Mouse (Mus musculus) adrenal gland, postnatal 0 days (tissue): ENCODE data around the gene Ftl1-ps1. TPM values are rescaled to one million over a fixed set of nuclear protein-coding genes. Genes with fewer than 3 reads are reported as not detected.

Experiments
- microRNA-seq: library from miRNA; unstranded; fragments of <30 nt; microRNA quantifications from one replicate; pipeline ENCODE4, GENCODE M21; 2016; ENCODE audit warnings: borderline replicate concordance; ENCODE audit not compliant: insufficient number of aligned reads
- polyA plus RNA-seq: library from polyadenylated mRNA; unstranded; fragments of >200 nt; fragmentation: Nextera tagmentation; extraction: Ambion mirVana; gene quantifications from 2 replicates; pipeline ENCODE4 v1.2.1, GENCODE M21; 2015

The Ftl1-ps1 gene
- 130 and 144 TPM in 2 replicates for polyA plus RNA-seq

DNA sequence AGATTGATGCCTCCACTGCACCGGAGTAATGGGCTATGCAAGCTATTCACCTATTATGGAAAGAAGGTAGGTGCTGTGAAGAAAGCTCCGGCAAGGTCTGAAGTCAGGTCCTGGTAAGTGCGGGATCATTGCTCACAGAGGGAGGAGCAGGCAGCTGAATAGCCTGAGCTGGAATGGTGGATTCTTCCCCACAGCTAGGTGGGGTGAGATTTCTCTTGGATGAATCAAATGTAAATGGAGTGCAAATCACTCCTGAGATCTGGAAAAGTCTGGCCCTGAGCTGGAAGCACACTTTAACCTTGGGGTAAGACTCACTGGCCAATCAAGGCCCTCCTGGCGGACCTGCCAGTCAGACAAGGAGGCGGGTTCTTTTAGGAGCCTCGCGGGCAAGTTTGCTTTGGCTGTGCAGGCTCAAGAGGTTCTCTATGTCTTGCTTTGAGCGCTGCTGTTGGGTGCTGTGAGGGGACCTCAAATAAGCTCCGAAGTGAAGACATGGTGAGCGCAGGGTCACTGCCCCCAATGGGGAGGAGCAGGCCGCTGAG, at the start of gene Ftl1-ps1:
Gene Ftl1-ps1 (plus strand): TSS at position 397 of the 542 bp plus-strand sequence.

DNA sequence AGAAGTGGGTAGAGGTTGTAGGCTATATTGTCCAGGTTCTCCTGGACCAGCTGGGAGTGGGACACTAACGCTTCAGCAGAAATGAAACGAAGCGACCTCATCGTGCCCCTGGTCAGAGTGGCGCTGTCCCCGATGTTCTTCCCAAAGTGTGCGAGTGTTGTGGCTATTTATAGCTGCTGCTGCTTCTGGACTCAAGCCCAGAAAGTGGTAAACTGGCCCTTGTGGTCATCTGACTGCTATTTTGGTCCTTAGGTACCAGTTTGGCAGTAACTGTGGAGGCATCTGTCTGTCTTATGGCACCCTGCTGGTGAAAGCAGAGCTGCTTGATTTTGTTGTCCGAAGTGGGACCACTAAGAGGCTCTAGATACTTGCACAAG, 35.6 kb upstream of the Ftl1-ps1 start, which contains the start of gene Lrrc14b:
Gene Lrrc14b (minus strand): TSS at position 147 of the 377 bp plus-strand sequence.

DNA sequence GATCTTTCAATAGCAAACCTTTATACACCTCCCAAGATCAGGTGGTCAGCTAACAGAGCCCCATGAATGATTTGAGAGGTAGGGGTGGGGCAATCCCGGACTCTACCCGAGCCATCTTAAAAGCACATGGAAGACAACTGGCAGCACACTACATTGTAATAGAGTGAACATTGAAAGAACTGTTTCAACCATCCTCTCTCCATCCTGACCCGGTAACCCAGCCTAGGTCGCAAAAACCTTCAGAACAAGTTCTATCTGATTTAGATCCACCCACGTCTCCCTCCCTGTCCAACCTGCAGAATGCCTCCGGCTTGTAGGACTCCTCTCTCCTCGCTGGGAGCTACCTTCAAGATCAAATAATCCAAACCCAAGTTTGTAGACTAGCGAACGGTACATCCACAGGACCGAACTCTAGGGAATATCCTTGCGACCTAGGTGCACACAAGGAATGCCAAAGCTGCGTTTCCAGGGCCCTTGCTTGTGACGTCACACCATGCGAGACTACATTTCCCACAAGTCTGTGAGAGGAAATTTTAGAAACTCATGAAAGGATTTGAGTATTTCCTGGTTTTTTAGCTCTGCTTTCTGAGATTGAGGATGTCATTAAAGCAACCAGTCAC, 9.0 kb upstream of the Ftl1-ps1 start, which contains the start of gene Zfp72:
Gene Zfp72 (minus strand): TSS at position 466 of the 620 bp plus-strand sequence.

Small RNA genes lying within 50 kb of the gene (microRNA-seq; reads per million reads assigned to microRNA genes)
- not detected for gene Mir692-3

Other genes starting within 250 kb of the Ftl1-ps1 start
- gene Exoc3, start 191.0 kb upstream of the Ftl1-ps1 start, polyA plus RNA-seq, result 38.8 and 53.0 TPM in 2 replicates
- 0.69 and 1.1 TPM in 2 replicates for gene Ahrr, start 107.4 kb upstream of the Ftl1-ps1 start, polyA plus RNA-seq
- gene Pdcd6, start 82.1 kb upstream of the Ftl1-ps1 start, polyA plus RNA-seq, result 213 and 266 TPM in 2 replicates
- 147 and 300 TPM in 2 replicates for gene Sdha, start 49.4 kb upstream of the Ftl1-ps1 start, polyA plus RNA-seq
- 35.2 and 45.2 TPM in 2 replicates for gene Ccdc127, start 49.4 kb upstream of the Ftl1-ps1 start, polyA plus RNA-seq
- not detected in 2 replicates for gene Lrrc14b, start 35.7 kb upstream of the Ftl1-ps1 start, polyA plus RNA-seq
- 3.6 and 4.3 TPM in 2 replicates for gene Zfp72, start 8.9 kb upstream of the Ftl1-ps1 start, polyA plus RNA-seq
- gene Zfp825, start 94.3 kb downstream of the Ftl1-ps1 start, polyA plus RNA-seq, result 18.4 and 21.9 TPM in 2 replicates
- gene Erap1, start 239.9 kb downstream of the Ftl1-ps1 start, polyA plus RNA-seq, result 23.6 and 39.7 TPM in 2 replicates